ENCODE assay signal across 19 mouse cellular contexts in genomic region chr6:114269589-114269988, GRCm38 (mm10). TPM values are rescaled to one million over a fixed set of nuclear protein-coding genes. Genes with fewer than 3 reads are reported as not detected.
"Had no signal": no experiment of that assay in that cellular context is flagged by ENCODE, and none has a peak within 500 bp of the region (broad histone marks: within the 10 kb centered on the region; RNA-seq: fewer than 3 reads in every experiment).

No protein-coding gene starts in this region.

- ATAC-seq: liver, embryonic 12.5 days; midbrain, embryonic 13.5 days; midbrain, embryonic 16.5 days had no signal

- DNase-seq: kidney, adult 9 months; kidney, postnatal 14 days; kidney, postnatal 4 days; liver; lung, adult 18-20 months; lung, postnatal 10 days; lung, postnatal 36 days; right cerebral cortex, adult 18-20 months; right cerebral cortex, postnatal 14 days; right cerebral cortex, postnatal 4 days; thymus, adult 2 months; thymus, postnatal 25 days had no signal

RNA-seq across cellular contexts. Expression of gene Slc6a1, which starts 12.8 kb away (rescaled TPM):
- polyA plus RNA-seq: limb, embryonic 10.5 days; liver, embryonic 12.5 days; myocyte; stomach, embryonic 14.5 days; stomach, postnatal 0 days had no signal
